Mouse (Mus musculus) cerebellum, adult 11-12 months (tissue): Measurements from ENCODE around the gene Gpr35.
"Not testable (repeated sequence)": the region's sequence is repeated elsewhere in the genome, so short reads cannot be mapped to it uniquely, and the experiment has no call there.

Experiments used
- DNase-seq: peaks from one replicate; pipeline ENCODE4 v3.0.0; 2022

The Gpr35 gene

DNA sequence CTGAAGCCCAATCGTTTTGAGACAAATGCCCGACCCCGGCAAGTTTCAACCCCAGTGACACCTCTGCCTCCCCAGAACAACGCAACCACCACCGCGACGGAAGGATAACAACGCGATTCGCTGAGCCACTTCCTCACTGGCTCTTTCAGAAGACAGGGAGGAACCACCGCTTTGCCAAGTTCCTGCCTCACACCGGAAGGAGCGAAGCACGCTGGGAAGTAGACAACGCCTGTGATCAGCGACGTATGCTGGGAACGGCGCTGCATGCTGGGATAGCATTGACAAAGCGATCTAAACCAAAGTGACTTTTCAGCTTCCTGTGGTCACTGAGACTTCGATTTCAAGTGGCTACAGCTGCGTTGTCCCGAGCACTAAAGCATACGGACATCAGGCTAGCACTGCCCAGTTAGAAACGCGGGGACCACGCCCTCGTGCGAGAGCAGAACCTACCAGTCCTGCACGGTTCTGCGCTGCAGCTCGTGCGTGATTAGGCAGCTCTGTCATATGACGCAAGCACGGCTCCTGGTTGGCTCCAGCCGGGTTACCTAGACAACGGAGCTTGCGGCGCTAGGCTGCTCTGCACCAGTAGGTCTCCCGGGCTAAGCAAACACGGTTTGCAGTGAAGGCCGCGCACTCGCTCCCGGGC lies 16.4 kb upstream of the Gpr35 start, which contains the start of gene Capn10:
Capn10 (plus strand) TSS at position 195 of the 646 bp plus-strand sequence.
- DNase-seq: peak; percentile 96

DNA sequence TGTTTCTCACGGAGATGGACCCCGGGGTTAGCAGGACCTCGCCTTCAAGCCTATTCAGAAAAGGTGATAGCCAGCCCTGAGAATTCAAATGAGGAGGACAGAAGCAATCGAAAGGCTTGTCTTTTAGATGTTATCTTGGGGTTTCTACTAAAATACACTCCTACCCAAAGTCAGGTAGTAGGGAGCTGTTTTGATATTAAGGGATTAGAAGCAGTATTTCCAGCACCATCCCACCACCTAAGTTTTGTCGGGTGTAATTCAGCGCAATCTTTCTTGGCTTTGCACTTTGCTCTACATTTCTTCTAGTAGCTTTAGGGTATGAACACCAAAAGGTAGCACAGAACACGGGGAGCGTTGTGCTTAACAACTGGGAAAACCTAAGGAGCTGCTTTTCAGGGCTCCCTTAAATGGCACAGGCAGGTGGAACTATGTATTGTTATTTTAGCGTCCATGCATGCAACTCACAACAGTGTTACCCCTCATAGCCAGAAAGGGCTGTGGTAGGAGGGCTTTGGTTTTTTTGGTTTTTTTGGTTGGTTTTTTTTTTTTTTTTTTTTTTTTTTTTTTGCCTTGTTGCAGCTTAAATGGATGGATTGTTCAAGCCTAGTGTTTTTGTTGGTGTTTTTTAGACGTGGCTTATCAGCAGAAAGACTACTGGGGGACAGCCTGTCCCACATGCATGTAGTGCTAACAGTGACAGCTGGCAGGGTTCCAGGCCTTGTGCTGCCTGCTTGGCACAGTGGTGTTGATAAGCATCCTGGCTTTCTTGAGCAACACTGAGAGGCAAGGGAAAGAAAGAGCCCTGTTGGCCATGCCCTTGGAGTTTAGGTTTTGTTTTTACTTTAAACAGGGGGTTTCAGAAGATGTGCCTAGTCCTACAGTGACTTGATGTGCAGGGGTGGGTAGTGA lies 15.4 kb upstream of the Gpr35 start:
- DNase-seq: peak; percentile 65

DNA sequence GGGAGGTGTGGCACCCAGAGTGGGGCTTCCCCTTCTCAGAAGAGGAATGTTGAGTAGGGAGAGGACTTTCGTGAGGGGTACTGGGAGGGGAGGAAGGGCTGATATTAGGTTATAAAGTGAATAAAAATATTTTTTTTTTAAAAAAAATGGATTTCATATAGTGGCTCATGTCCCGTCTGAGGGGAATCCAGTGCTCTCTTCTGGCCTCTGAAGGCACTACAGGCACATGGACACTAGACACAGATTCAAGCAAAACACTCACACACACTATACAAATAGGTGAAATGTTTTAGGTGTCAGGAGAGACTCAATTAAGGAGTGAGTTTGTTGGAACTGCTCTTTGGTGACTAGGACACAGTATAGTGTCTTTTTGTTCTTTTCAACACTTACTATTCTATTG lies 14.7 kb upstream of the Gpr35 start:
- DNase-seq: no peak

DNA sequence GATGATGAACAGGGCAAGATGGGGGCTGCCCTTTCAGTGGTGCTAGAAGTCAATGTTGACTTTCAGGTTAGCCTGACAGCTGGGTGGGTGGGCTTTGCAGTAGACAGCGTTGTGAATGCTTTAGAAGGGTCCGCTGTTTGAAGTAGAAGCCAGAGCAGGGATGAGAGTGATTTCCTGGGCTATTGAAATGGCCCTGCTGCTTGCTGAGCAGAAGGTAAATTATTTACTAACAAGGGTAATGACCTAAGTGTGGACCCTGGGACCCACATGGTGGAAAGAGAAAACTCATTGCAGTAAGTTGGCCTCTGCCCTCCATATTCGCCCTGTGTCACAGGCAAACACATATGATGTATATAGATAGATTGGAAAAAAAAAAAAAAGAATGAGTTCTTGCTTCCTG lies 14.2 kb upstream of the Gpr35 start:
- DNase-seq: no peak

DNA sequence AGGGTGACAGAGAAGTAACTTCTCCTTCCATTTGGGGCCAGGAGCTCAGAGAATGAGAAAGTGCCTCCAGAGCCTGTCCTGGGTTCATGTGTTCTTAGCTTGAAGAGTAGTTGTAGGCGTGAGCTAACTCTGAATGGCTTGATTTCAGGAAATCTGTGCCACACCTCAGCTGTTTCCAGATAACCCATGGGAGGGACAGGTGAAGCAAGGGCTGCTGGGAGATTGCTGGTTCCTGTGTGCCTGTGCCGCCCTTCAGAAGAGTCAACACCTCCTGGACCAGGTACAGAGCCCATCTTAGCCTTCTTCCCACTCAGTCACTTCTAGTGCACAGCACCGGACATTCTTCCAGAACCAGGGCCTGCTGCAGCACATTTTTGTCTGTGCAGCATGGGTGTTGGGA lies 12.9 kb upstream of the Gpr35 start:
- DNase-seq: no peak

DNA sequence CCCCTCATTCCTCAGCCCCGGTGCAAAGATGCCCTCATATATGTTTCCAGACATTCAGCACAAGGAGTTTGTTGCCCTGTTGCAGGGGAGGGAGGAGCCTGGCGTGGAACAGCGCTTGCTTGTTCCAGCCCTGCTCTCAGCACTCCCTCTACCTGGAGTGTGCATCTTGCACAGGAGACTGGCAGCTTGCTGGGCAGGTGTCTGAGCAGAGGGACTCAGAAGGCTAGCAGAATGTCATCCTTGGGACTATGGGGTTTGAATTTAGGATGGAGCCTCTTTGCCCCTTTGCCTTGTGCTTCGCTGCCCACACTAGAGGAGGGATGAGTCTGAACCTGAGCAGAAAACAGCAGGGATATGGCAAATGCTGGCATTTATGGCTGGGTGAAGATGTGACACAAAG lies 10.9 kb upstream of the Gpr35 start:
- peak; percentile 81 for DNase-seq

DNA sequence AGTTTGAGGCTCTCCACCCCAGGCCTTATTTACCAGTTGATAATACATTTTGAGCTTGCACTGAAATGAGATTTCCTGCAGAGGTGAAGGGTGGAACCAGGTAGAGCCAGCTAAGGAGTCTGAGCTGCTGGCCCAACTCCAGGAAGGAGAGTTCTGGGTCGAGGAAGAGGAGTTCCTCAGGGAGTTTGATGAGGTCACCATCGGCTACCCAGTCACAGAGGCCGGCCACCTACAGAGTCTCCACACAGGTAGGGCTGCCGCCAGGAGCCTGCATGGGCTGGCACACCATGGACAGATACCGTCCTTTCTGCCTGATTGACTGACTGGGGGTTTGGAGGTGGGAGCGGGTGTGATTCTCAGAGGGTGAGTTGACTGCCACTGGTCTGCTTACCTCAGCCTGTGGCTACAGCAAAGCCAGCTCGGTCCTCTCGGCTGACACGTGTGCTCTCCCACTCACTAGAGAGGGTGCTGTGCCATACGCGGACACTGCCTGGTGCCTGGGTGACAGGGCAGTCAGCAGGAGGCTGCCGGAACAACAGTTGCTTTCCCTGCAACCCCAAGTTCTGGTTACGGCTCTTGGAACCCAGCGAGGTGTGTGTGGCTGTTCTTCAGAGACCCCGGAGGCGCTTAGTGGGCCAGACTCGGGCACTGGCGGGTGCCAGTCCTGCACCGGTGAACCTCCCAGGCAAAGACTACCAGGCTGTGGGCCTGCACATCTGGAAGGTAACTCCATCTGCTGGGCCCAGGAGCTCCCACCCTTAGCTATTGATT lies 7.3 kb upstream of the Gpr35 start:
- no peak for DNase-seq

DNA sequence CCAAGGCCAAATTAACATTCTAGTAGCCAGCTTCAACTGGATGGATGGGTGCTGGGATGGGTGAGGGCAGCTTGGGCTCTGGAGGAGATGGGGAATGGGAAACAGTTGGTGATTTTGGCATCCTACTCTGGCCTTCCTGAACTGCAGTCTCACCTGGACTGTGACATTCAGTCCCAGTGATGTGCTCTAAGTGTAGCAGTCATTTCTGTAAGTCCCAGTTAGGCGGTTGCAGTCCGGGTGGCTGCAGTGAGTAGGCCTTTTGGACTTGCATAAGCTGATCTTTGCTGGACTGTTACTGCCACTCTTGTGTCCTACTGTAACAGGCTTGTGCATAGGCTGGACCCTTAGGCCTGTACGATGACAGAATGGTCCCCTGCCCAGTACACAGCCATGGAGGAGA lies 2.7 kb upstream of the Gpr35 start:
- no peak for DNase-seq

DNA sequence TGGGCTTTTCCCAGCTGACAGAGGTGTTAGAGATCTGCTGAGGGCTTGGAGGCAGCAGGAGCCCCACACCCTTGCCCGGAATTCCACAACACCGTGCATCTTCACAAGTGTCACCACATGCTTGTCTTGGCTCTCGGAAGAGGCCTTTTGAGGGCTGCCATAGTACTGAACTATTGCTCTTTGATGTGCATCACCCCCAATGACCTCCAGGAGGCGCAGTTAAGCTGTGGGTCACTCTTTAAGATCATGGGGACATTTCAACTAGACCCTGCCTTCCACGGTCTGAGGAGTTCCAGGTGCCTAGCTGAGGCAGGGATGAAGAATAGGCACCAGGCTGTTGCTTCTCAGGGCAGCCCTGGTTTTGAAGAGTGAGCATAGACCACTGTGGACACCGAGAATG lies 1.2 kb upstream of the Gpr35 start:
- DNase-seq: no peak

DNA sequence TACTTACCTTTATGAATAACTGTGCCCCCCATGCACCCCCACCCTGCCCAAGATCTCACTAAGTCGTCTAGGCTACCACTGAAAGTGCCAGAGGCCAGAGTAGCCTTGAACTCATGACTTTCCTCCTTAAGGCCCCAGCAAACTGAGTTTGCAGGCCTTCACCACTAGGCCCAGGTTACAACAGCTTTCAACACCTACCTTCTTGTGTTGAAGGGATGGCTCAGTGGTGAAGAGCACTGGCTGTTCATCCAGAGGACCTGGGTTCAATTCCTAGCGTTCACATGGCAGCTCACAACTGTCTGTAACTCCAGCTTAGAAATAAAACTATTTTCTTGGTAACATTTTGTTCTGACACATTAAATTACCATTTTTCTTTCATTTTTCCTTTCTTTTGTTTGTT lies 3.0 kb downstream of the Gpr35 start:
- DNase-seq: no peak

DNA sequence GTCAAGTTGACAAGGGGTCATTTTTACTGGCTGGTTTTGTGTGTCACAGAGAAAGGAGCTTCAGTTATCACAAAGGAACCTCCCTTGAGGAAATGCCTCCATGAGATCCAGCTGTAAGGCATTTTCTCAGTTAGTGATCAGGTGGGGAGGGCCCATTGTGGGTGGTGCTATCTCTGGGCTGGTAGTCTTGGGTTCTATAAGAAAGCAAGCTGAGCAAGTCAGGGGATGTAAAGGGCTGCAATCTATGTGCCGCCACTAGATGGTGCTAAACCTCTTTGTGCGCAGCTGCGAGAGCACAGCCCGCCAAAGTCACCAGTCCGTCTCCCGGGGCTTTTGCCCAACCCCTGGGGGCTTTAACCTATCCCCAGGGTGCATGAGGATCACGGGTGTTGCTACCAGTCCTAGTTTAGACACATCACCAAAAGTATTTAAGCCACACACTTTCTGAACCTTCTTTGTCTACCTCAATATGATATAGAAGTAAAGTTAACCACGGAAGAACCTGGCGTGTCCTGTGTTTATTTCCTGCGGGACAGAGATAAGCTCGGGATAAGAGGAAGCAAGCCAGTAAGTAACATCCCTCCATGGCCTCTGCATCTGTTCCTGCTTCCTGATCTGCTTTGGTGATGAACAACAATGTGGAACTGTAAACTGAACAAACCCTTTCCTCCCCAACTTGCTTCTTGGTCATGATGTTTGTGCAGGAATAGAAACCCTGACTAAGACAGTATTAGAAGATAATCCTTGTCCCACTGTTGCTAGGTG lies 6.1 kb downstream of the Gpr35 start:
- peak; percentile 57 for DNase-seq

DNA sequence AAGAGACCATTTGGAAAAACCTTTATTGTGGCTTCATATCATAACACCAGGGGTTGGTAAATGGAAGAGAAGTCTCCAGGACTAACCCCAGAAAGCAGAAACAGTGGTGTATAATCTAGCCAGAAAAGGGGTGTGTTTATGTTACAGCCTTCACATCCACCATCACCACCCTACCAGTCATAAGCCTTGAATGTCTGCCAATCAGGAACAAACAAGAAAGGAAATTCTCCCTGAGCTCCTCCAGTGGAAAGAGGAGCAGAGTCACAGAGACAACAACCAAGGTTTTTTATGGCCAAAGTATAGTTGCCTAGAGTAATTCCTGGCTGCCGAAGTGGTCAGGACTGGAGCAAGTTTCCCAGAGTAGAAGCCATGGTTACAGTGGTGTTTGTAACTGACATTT lies 8.3 kb downstream of the Gpr35 start:
- no peak for DNase-seq

DNA sequence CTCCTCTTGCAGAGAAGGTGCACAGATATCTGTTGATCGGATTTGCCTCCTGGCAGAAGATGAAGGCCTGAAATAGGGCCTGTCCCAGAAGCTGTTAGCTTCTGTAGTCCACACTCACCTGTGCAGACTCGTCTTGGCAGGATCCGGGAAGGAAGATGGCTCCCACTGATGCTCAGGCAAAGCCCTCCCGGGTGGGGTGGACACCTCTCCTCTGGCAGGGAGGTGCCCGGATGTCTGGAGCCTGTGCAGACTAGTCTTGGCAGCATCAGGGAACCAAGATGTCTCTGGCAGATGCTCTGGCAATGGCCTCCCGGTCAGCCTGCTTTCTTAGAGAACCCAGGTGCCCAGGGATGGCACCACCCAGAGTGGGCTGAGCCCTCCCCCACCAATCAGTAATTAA lies 20.1 kb downstream of the Gpr35 start:
- DNase-seq: not testable (repeated sequence)

DNA sequence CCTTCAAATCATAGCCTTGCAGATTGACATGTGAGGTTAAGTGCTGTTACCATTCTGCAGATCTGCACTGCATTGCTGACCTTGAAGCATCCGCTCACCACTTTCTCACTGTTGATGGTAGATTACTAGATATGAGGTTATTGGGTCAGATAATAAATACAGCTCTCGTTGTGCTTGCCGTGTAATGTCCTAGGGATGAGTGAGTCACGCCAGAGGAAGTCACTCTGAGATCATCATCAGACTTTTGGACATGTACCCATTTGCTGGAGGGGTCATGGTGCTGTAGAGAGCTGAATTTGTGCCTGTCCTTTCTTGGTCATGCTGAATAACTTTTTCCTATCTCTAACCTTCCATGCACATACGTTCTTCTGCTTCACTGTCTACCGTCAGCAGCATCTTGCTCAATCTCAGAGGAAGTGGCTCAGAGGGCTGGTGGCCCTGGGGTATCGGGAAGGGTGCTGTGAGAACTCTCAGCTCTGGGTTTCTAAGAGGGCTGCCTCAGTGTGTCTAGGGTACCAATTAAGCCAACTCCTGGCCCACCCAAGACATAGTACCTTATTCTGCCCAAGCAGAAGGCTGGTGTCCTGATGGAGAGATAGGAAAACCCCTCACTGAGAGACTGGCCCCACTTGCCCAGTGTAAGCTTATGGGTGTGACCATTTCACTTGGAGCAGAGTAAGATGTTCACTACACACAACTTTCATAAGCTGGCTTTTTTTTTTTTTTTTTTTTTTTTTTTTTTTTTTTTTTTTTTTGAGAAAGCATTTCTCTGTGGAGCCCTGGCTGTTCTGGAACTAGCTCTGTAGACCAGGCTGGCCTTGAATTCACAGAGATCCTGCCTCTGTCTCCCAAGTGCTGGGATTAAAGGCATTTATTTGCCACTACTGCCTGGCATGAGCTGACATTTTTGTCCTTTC lies 21.5 kb downstream of the Gpr35 start:
- no peak for DNase-seq

DNA sequence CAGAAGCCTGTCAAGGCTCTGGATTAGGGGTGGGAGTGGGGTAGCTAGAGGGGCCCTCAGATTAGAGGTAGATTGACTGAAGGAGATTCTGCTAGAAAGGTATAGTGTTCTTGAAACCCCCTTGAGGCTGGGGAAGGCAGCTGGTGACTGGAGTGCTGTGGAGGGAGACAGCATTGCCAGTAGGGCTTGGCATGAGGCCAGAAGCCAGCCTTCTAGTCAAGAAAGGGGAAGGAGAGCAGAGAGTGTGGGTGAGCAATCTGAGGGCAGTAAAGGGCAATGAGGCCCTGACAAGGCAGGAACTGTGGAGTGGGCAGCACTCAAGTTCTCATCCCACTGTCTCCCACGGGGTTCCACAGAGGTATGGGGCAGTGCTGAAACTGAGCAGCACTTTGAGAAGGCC lies 22.2 kb downstream of the Gpr35 start:
- DNase-seq: no peak

DNA sequence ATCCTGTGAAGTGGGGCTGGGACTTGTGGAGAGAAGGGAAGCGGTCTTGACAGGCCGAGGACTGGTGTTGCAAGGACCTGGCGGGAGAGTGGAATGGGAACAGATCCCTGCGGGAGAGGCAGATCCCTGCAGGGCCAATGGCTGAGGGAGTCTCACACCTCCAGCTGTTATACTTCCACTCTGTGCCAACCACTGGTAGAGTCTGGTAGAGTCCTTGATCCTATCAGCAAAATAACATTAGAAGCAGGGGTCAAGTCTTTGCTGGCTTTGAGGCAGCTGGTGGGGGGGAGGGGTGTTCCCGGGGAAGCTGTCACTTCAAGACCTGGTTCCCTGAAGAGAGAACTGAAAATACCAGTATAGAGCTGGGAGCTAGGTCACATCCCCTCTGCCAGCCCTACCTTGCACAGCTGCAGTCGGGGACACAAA lies 25.5 kb downstream of the Gpr35 start:
- no peak for DNase-seq

DNA sequence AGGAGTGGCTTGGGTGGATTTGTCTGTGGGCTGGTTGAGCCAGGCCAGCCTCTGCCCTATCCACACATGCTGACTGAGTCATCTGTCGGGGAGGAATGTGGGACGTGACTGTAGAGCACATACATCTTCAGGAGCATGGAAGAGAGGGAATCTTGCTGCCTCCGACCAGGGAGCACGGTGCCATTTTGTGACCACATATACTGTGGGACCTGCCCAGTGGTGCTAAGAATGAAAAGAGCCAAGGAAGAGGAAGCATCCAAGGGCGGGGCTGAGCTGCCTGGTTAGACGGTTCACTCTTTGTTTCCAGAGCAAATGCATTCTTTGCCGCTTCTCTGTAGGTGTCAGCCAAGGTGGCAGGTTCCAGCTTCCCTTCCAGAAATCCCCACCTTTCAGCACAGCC lies 28.0 kb downstream of the Gpr35 start:
- DNase-seq: no peak

DNA sequence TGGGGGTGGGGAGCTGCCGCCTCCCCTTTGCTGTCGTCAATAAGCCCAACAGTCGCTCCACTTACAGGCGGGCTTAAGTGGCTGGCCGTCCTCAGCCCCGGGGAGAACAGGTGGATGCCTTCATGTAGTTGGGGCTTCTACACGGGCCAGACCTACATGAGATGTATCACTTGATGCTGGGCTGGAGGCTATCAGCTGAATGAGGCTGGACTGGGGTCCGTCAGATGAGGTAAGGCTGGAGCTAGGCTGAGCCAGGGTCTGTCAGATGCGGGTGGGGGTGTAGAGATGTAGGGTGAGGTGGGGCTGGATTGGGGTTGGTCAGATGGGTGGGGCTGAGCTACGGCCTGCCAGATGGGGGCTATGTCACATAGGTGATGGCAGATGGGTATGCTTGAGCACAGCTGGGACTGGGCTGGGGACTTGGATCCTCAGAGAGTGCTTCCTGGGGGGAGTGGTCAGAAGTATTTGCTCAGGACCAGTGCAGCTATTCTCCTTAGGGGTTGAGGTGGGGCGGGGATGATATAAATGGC lies 28.5 kb downstream of the Gpr35 start:
- no peak for DNase-seq

DNA sequence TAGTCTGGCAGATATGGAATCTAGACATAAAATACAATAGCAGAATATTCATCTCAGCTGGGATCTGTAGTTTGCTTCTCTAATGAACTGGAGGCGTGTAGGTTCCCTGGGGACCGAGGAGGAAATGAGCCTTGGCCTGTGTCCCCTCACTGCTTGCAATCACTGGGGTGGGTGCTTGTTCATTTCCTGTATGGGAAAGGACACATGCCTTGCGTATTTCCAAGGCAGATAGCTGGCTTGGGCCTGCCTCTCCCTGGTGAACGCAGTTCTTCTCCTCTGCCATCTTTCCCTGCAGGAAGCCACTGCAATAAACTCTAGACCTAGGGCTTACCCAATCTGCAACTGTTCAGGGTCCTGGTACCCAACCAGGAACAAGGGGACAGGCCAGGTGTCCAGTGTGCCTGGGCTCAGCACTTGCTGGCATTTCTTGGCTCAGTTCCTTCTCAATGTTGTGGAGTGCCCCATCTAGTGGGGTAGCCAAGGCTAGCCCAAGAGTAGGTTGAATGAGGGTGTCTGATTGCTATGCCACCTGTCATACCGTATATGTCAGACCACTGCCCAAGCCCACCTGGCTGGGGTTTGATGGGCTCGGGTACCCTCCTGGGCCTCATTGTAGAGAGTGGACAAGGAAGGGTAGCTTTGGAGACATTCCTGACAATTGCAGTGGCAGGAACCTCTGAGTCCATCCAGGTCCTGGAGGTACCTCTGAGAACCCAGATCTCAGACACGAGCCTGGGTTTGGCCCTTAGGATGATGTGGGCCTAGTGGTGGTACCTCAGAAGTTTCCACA lies 30.6 kb downstream of the Gpr35 start:
- no peak for DNase-seq

DNA sequence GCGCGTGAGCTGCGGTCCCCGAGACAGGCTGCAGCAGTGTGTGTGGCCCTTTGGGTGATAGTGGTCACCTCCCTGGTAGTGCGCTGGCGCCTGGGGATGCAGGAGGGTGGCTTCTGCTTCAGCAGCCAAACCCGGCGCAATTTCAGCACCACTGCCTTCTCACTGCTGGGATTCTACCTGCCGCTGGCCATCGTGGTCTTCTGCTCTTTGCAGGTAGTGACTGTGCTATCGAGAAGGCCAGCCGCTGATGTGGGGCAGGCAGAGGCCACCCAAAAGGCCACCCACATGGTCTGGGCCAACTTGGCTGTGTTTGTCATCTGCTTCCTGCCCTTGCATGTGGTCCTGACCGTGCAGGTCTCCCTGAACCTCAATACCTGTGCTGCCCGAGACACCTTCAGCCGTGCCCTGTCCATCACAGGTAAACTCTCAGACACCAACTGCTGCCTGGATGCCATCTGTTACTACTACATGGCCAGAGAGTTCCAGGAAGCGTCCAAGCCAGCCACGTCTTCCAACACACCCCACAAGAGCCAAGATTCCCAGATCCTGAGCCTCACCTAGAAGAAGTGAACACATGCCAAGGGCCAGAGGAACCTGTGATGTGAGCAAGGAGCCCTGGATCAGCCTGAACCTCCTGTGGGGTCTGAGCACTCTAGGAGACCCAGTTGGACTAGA lies 32.4 kb downstream of the Gpr35 start:
- DNase-seq: no peak
